Mouse (Mus musculus) bone marrow macrophage, adult 2 months (primary cell): ENCODE measurements around the gene 4930535I16Rik. TPM values are rescaled to one million over a fixed set of nuclear protein-coding genes. Genes with fewer than 3 reads are reported as not detected.

ENCODE experiments used
- H3K27ac ChIP-seq: 2 replicates; pipeline ENCODE4 v1.5.1; 2012; ENCODE audit warnings: low read depth, low read length; ENCODE audit not compliant: insufficient read depth
- H3K4me1 ChIP-seq: 2 replicates; pipeline ENCODE4 v1.6.1; 2012; ENCODE audit warnings: low read length; ENCODE audit not compliant: control insufficient read depth, insufficient read depth
- H3K4me3 ChIP-seq: 2 replicates; pipeline ENCODE4 v1.5.1; 2012; ENCODE audit warnings: mild to moderate bottlenecking, low read length, moderate library complexity; ENCODE audit not compliant: insufficient read depth
- CTCF ChIP-seq: IDR thresholded peaks from 2 replicates; pipeline ENCODE4 v1.5.1; 2012; ENCODE audit warnings: low read depth, mild to moderate bottlenecking, low read length, moderate library complexity
- POLR2A ChIP-seq: IDR thresholded peaks from 2 replicates; pipeline ENCODE4 v1.6.1; 2012; ENCODE audit warnings: mild to moderate bottlenecking, low read depth, low read length, borderline replicate concordance
- polyA plus RNA-seq: library from polyadenylated mRNA; stranded (reverse); fragments of >200 nt; gene quantifications from 2 replicates; pipeline ENCODE4 v1.2.4, GENCODE M21; 2012; ENCODE audit not compliant: missing spikeins, insufficient read depth, insufficient read length

Gene 4930535I16Rik
- polyA plus RNA-seq, 1 experiment, result not detected

GRCm38 (mm10) chr4:123905126-123905668 lies 12.6 kb downstream of the 4930535I16Rik start:
- no peak for TF ChIP-seq POLR2A
- H3K27ac ChIP-seq, result peak overlapping the region; percentile 38
- H3K4me3 ChIP-seq, result peak overlapping the region; percentile 64
- peaks cover 15% of the 10 kb centered on the region for H3K4me1 ChIP-seq

- H3K27ac ChIP-seq, result peak within 1 kb of the TSS; percentile 39
- H3K4me3 ChIP-seq, result peak within 1 kb of the TSS; percentile 86
- no peak for TF ChIP-seq POLR2A
- no peak for TF ChIP-seq CTCF
- H3K4me1 ChIP-seq, result peaks cover 15% of the 10 kb centered on the region
Measured at GRCm38 (mm10) chr4:123904333-123905125, 13.3 kb downstream of the 4930535I16Rik start, which contains the start of gene Mycbp. Gene Mycbp (plus strand): TSS chr4:123904832.

GRCm38 (mm10) chr4:123903432-123903831 lies 14.4 kb downstream of the 4930535I16Rik start:
- H3K4me1 ChIP-seq, result peaks cover 13% of the 10 kb centered on the region
- no peak overlapping the region for H3K27ac ChIP-seq
- no peak for TF ChIP-seq POLR2A
- no peak for TF ChIP-seq CTCF
- no peak overlapping the region for H3K4me3 ChIP-seq

- no peak overlapping the region for H3K4me3 ChIP-seq
- TF ChIP-seq POLR2A (no peak), CTCF (no peak)
Measured at GRCm38 (mm10) chr4:123898696-123899095, 19.1 kb downstream of the 4930535I16Rik start.

GRCm38 (mm10) chr4:123894295-123894694 lies 23.5 kb downstream of the 4930535I16Rik start:
- Histone ChIP-seq H3K27ac (no peak overlapping the region), H3K4me3 (no peak overlapping the region), H3K4me1 (no peaks in the 10 kb centered on the region)
- TF ChIP-seq CTCF, result no peak
- TF ChIP-seq POLR2A, result no peak

More at GRCm38 (mm10) chr4:123898696-123899095, 19.1 kb downstream of the 4930535I16Rik start:
- Histone ChIP-seq H3K4me1 (peaks cover under 1% of the 10 kb centered on the region), H3K27ac (no peak overlapping the region)

- no peak overlapping the region for H3K4me3 ChIP-seq
- TF ChIP-seq POLR2A, result no peak
- TF ChIP-seq CTCF, result no peak
Measured at GRCm38 (mm10) chr4:123893726-123894125, 24.1 kb downstream of the 4930535I16Rik start.

More at GRCm38 (mm10) chr4:123893726-123894125, 24.1 kb downstream of the 4930535I16Rik start:
- no peaks in the 10 kb centered on the region for H3K4me1 ChIP-seq
- H3K27ac ChIP-seq, result no peak overlapping the region

Other genes starting within 250 kb of the 4930535I16Rik start
- 176 and 182 TPM in 2 replicates for gene Macf1, start 233.7 kb downstream of the 4930535I16Rik start, polyA plus RNA-seq
- 110 and 121 TPM in 2 replicates for gene Ndufs5, start 199.8 kb downstream of the 4930535I16Rik start, polyA plus RNA-seq
- gene Akirin1, start 167.7 kb downstream of the 4930535I16Rik start, polyA plus RNA-seq, result 47.4 and 56.1 TPM in 2 replicates
- gene Rhbdl2, start 130.1 kb downstream of the 4930535I16Rik start, polyA plus RNA-seq, result not detected in 2 replicates
- gene 4933427I04Rik, start 58.3 kb downstream of the 4930535I16Rik start, polyA plus RNA-seq, result not detected in 2 replicates
- gene Mycbp, start 13.2 kb downstream of the 4930535I16Rik start, polyA plus RNA-seq, result 17.1 and 21.1 TPM in 2 replicates
- gene Rragc, start 576 bp downstream of the 4930535I16Rik start, polyA plus RNA-seq, result 176 and 196 TPM in 2 replicates